Mouse (Mus musculus) monocyte, adult 5-6 weeks (primary cell): ENCODE data around the gene Mrnip. TPM values are rescaled to one million over a fixed set of nuclear protein-coding genes. Genes with fewer than 3 reads are reported as not detected.

Experiments
- ATAC-seq: fragments of 153-309, 156-312 bp; replicated peaks from 2 replicates; pipeline ENCODE4 v1.8.0; 2017; ENCODE audit warnings: mild to moderate bottlenecking; ENCODE audit not compliant: low TSS enrichment, insufficient number of reproducible peaks, severe bottlenecking, poor library complexity, low FRiP score
- total RNA-seq: library from RNA; stranded (forward); fragments of 200-1000, 200-491, 200-594 nt; gene quantifications from 3 replicates; pipeline ENCODE4 v1.2.3, GENCODE M21; 2017

Mrnip gene
- total RNA-seq, 1 experiment from 2014 or later: 4.1 TPM

DNA sequence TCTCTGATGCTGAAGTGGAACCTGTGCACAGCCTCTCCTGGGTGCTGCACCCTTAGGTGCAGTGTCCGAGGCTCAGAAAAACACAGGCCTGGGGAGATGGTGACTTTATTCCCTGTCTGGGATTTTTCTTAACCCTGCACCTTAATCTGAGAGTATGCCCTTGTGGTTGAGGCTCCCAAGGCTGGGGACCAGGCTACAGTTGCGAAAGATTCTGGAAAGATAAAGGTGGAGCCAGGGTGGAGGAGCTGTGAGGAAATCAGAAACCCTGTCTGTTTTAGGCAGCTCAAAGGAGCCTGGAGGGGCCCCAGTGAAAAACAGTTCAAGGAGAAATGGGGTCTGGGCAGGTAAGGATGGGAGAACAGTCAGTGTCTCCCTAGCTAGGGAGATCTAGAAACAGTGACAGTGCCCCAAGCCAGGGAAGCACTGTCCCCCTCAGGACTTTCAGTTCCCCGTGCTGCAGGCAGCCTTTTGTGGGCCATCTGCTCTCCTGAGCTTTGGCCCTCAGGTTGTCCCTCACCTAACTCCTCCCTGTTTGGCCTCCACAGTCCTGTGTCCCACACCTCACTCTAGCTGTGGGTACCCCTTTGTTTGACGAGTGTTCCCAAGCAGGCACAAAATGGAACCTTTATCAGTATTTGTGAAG, 42.6 kb downstream of the Mrnip start:
- no peak for ATAC-seq

DNA sequence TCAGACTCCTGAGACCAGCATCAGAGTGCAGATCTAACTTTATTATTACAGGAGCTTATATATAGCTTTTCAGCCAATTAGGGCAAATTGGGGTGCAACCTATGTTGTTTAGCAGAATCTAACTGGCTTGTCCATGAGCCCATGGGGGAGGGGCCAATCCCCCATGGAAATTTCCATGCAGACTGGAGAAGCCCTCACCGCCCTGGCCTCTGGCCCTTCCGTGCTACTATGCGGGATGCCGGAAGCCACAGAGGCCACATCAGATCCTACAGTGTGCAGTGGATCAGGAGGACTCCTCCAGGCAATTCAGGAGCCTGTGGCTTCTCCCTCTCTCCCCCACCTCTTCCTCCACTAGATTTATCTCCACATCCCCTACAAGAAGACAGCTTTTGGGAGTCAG, 43.6 kb downstream of the Mrnip start:
- no peak for ATAC-seq

DNA sequence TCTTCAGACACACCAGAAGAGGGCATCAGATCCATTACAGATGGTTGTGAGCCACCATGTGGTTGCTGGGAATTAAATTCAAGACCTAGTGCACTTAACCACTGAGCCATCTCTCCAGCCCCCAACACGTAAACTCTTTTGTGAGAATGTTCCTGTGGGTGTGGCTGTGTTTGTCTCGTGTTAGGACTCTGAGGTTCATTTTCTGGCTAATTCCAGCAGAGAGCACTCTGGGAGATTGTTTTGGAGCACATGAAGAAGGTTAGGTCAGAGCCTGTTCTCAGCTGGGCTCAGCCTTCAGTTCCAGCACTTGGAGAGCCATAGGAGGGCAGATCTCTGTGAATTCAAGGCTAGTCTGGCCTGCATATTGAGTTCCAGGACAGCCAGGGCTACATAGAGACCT, 45.6 kb downstream of the Mrnip start:
- ATAC-seq: no peak

DNA sequence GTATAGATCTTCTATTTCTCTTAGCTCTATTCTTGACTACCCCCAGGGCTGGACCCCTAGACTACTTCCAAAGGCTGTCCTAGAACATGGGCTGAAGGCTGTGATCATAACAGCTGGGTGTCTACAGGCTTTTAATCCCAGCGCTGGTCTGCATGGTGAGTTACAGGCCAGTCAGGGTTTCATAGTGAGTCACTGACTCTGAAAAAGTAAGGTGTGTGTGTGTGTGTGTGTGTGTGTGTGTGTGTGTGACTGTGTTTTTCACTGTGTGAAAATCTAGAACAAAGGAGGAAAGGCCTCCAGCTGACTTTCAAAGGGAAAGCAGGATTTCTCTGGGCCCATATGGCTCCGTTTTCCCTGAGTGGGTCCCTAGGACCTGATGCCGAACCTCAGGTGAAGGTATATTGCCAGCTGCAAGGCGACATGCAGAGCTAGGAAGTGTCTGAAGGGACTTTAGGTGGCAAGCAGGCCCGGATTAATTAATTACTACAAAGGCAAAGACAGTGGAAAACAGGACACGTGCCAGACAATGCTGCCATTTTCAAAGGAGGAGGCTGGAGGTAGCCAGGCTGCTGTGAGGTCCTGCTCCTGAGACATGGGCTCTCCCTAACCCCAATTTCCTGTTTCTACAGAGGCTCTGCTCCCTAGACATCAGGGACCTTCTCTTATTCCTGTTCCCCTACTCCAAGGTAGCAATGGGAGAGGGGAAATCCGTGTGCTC, 48.5 kb downstream of the Mrnip start:
- no peak for ATAC-seq

DNA sequence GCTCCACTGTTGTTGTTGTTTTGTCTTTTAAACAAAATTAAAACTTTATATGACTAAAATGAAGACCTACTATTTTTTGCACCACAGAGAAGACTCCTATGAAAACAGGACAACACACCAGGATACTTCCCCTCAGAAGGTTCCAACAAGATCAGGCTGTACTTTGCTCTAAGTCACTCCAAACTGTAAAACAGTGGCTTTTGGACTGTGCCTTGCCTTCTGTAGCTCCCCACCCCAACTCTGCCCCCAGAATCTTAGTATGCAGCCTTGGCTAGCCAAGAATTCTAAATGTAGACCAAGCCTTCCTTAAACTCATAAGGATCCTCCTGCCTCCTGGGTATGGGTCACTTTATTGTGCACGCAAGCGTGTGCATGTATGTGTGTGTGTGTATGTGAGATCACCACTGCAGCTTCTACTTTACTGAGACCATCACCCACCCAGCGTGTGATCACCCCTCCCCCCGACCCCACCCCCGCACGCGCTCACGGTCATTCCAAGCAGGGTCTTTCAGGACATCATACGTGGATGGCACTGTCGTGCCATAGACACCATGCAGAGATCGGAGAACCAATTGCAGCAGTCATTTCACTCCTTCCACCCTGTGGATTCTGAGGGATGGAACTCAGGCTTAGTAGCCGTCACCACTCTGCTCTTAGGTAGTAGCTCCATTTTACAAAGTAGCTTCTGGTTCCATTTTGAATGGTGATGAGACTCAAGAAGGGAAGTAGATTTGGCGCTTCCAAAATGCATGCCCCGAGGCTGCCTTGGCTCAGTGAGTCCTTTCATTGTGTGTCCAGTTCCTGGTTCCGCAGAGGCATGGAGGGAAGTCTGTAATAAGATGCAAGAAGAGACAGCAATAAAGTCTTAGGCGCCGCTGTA, 49.8 kb downstream of the Mrnip start:
- peak; percentile 59; the same call in 1 of the 2 replicates for ATAC-seq

DNA sequence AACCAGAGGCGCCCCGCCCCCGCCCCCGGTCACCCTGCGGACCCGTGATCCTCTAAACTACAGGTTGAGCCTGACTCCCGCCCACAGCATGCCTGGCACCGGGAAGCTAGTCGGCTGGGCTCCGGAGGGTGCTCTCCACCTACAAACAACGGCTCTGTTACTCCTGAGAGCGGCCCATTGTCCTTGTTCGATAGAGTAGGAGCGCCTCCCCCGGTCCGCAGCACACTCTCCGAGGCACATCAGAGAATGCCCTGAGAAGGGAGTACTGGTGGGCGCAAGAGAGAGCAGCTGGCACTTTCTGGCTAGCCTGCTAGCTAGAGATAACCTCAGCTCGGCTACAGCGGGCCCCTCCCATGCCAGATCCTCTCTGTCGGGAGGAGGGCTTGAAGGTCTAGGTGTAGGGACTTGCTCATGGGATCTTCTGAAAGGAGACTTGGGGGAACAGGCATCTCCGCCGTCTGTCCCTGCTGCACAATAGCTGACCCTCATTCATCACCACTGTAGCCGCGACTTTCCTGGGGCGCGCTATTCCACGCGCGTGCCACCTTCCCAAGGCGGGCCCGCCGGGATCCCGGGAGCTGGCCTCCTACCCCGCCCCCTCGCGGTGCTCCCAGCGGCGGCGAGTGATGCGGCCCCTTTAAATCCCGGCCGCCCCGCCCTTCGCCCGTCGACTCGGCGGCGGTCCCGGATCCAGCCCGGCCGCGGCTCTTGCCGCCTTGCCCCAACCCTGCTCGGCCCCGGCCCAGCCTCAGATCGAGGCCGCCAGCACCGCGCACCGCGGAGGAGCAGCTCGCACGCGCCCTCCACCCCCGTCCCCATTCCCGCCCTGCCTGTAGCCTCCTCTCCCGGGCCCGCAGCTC, 50.7 kb downstream of the Mrnip start:
- ATAC-seq: peak; percentile 7

DNA sequence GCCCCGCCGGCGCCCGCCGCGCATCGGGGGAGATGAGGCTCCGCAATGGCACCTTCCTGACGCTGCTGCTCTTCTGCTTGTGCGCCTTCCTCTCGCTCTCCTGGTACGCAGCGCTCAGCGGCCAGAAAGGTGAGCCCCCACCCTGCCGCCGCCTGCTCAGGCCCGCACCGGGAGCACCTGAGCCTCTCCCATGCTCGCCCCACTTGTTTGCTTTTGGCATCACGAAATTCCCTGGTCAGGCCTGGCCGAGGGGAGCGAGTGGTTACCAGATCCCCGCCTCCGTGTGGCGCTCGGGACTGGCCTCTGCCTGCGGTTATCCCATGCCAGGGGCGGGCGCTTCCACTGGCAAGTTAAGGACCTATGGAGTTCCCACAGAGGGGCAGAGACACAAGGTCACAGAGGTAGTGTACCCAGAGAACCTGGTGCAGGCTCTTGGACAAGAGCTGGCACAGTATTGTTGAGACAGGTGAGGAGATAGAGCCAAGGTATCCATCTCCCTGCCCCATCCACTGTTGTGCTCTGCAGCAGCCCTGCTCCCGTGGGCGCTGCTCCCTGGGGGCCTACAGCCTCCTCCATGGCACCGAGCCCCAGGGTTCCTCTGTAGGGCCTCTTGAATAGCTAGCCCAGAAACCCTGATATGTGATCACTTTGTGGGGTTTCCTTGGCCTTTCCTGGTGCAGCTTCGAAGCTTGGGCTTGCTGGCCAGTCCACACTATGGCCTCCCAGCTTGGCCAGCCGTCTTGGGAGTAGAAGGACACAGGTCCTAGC, 51.6 kb downstream of the Mrnip start:
- ATAC-seq: no peak

DNA sequence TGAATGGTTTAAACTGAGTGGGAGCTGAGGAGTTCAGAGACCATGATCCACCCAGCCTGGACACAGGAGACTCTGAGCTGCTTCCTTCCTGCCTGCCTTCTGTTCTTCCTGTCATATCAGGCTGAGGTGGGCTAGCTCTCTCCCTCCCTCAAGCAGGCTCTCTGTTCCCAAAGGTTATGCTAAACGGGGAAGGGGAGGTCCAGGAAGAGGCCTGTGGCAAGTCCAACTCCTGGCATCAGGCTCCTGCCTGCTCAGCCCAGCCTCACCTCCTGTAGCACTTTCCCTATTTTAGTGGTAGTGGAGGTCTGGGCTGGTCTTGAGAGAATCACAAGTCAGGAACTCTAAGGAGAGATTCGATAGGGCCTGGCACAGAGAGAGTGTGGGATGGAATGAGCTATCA, 52.2 kb downstream of the Mrnip start:
- no peak for ATAC-seq

DNA sequence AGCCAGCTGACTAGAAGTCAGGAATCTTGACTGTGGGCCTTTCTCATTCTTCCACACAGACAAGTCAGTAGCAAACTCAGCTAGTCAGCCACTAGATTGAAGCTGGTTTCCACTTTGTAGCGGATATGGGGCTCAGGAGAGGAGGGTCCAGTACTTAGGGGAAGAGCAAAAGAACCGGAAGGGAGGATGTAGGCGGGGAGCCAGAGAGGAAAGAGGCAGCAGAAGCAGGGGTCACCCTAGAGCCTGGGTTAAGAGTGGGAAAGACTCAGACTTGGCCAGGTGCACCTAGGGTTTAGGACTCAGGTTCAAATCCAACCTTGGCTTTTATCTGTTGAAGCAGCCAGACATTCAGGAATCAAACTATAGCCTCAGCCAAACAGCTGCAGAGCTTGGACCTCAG, 53.0 kb downstream of the Mrnip start:
- no peak for ATAC-seq

DNA sequence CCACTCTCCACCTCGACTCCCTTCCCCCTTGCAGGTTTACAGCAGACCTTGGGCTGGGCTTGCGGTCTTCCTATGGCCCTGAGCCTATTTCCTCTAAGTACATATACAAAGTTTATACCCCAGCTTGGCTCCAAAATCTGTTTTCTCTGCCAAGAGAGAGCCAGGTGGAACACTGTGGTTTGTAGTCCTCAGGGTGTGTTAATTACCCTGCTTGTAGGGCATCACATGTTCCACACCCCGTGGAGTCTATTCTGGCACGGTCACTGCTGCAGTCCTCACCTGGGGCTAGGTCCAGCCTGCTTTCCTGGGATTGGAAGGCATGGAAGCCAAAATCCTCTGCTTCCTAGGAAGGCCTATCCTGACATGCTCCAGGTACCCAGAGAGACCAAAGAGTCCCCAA, 53.5 kb downstream of the Mrnip start:
- no peak for ATAC-seq

DNA sequence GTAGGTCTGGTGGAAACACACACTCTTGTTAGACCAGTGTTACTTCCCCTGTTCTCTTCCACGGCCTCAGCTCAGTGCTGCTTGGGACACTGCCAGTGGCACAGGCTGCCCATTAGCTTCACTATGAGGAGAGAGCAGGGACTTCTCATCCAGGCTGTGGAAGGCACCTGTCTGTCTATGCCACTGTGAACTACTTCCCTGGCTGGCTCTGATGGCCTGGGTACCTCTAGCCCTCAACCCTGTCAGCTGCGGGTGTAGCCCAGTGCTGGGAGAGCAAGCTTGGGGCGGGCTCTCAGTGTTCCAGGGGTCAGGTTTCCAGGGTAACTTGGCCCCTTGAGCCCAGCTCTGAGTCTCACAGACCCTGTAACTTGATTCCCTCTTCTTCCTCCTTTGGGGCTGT, 54.5 kb downstream of the Mrnip start:
- no peak for ATAC-seq

DNA sequence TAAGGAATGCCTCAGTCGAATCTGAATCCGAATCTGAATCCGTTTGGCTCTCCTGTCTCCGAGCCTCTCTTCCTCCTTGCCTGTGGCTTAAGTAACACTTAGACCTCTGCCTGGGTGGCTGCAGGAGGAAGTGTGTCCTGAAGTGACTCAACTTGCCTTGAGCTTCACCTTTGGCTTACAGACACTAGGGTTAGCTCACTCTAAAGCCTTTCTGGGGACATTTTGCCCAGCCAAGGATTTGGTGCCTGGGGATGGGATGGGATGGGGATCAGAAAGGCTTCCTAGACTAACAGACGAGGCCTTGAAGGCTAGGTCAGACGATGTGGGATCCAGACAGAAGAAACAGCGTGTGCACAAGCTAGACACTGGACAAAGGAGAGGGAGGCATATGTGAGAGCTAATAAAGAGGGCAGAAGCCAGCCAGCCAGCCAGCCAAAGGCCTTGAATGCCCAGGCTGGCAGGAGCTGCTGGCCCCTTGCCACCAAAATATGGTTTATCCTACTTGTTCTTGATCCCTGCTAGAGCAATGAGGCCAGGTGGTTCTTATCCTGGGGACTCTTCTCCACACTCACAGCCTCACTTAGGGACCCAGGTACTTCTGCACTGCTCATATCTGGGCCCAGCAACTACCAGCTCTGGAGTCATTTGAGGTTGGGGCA, 55.1 kb downstream of the Mrnip start:
- peak; percentile 59 for ATAC-seq

DNA sequence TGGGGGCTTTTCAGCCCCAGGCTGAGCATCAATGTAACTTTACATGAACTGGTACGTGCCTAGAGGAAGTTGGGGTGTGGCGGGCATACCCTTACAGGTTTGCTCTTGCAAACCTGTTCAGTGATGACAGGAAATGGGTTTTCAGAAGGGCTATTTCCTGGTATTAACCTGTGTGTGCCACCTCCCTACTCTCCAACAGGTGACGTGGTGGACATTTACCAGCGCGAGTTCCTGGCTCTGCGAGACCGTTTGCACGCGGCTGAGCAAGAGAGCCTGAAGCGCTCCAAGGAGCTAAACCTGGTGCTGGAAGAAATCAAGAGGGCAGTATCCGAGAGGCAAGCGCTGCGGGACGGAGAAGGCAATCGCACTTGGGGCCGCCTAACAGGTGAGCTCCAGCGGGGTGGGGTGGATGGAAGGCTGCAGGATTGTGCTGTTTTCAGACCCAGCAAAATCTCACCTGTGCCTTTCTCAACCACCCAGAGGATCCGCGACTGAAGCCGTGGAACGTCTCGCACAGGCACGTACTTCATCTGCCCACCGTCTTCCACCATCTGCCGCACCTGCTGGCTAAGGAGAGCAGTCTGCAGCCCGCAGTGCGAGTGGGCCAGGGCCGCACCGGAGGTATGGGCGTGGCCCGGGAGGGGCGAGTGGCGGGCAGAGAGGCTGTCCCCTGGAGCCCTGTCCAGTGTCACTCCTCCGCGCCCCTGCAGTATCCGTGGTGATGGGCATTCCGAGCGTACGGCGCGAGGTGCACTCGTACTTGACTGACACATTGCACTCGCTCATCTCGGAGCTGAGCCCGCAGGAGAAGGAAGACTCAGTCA, 56.4 kb downstream of the Mrnip start:
- no peak for ATAC-seq

DNA sequence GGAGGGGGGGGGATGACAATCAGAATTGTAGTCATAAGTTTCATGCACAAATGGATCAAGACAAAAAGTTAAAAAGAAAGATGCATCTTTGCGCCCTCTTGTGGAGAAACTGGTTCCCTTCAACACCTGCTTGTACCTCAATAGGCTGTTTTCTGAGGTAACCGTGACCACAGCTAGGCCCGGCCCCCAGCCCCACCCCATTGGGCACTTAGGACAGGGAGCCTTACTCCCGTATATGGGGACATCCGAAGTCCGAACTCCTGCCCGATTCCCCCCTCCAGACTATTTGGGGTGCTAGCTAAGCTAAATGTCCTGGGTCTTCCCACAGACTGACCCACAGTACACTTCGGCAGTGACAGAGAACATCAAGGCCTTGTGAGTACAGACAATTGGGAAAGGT, 57.2 kb downstream of the Mrnip start:
- no peak for ATAC-seq

DNA sequence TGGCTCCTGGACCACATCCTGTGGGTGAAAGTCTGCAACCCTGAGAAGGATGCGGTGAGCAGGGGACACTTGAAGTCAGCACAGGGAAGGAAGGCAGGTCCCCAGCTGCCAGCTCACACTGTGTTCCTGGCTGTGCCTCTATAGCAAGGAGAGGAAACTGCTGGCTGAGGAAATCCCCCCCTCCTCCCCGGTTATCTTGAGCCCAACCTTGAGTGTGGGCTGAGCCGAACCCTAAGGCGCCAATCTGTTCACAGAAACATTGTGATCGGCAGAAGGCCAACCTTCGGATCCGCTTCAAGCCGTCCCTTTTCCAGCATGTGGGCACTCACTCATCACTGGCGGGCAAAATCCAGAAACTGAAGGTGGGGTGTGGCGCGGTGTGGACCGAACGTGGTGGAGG, 58.8 kb downstream of the Mrnip start:
- no peak for ATAC-seq

DNA sequence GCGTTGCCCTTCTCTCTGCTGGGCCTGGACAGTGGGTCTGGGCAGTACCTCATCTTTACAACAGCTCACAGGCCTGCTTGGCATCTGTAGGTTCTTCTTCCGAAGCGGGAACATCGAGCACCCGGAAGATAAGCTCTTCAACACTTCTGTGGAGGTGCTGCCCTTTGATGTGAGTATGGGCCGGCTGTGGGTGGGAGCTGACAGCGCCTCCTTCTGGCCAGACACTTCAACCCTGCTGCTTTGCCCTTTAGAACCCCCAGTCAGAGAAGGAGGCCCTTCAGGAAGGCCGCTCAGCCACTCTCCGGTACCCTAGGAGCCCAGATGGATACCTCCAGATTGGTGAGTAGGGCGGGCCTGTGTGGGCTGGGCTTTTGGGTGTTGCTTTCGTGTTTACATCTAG, 59.7 kb downstream of the Mrnip start:
- no peak for ATAC-seq

DNA sequence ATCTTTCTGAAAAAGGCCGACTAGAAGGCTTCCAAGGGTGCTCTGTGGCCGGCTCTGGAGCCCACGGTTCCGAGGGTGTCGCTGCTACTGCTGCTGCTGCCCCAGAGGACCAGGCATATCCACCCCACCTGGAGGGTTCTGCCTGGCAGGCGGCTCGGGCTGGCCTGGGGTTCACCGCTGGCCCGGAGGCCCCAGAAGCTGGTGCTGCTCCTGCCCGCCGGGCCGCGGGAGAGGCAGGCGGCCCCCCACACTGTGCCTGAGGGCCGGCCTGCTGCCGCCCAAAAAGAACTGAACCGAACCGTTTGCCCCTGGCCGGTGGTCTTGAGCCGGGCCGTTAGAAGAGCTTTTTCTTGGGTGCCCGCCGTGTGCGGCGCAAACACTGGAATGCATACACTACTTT, 60.4 kb downstream of the Mrnip start:
- no peak for ATAC-seq
